10 mouse cellular contexts compared by ENCODE assay signal in the genomic region with DNA sequence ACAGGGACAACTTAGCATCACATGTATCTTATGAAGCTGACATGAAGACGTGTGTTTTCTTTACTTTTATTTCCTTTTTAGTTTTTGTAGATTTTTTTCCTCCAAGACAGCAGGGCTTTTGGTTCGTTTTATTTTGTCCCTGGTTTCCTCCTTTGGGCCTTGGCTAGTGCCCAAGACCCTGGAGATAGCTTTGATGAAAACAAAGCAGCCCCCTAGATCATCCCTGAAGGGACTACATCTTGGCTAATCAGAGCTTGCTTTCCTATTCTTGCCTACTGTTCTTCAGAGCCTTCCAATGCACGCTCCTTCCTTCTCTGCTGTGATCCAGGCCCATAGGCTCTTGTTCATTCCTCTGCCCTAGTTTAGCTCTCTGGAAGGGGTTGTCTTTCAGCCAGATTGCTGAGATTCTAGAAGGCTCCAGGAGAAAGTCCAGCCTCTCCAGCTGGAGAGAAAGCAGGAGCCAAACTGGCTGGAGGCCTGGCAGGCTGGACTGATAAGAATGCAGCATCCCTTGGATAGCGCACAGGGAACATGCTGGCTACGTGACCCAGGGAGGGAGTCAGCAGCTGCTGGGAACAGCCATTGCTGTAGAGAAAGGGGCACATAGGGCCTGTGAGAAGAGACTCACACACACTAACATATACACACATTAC. TPM values are rescaled to one million over a fixed set of nuclear protein-coding genes. Genes with fewer than 3 reads are reported as not detected.
DNase-seq lines count a peak whose midpoint lies in the region; ATAC-seq and TF ChIP-seq lines count a peak whose summit lies in the region.
"Had no signal": no experiment of that assay in that cellular context is flagged by ENCODE, and none has a peak within 500 bp of the region (broad histone marks: within the 10 kb centered on the region; RNA-seq: fewer than 3 reads in every experiment).

No protein-coding gene starts in this region.

- DNase-seq in hindbrain, postnatal 0 days (ENCODE audit: low spot score): peak; percentile 66
- no peak for DNase-seq in hindbrain, embryonic 11.5 days (ENCODE audit: low spot score)
- DNase-seq in adrenal gland, postnatal 25 days: peak; percentile 54
- peak; percentile 94 for DNase-seq in gastrocnemius, adult 2 months
- DNase-seq in lung, adult 2 months: peak; percentile 37
- DNase-seq in testis, postnatal 14 days (ENCODE audit: low spot score): peak; percentile 80

- no peaks in the 10 kb centered on the region for H3K27me3 ChIP-seq in hindbrain, postnatal 0 days (ENCODE audit: insufficient read depth, low read length)
- H3K27me3 ChIP-seq in hindbrain, embryonic 11.5 days (ENCODE audit: control insufficient read depth, insufficient read depth, low read length): no peaks in the 10 kb centered on the region
- no peaks in the 10 kb centered on the region for H3K27me3 ChIP-seq in intestine, embryonic 15.5 days (replicated peaks)
- H3K27me3 ChIP-seq: embryonic facial prominence, embryonic 13.5 days had no signal

- intact Hi-C loops in gastrocnemius, adult 2 months (cut with DNase I): loop anchor here (1.0 kb wide), 1 partner anchor 43 kb away; the partner anchor contains the start of gene G0s2

- TF ChIP-seq POLR2A in lung, adult 2 months (IDR thresholded peaks at IDR 0.05; ENCODE audit: borderline replicate concordance, extremely low read depth, low read depth, low read length): peak; percentile 29; the same call in 1 of the 2 replicates

- H3K4me1 ChIP-seq in hindbrain, postnatal 0 days (ENCODE audit: insufficient read depth, low read length): peaks cover 10% of the 10 kb centered on the region
- no peaks in the 10 kb centered on the region for H3K4me1 ChIP-seq in hindbrain, embryonic 11.5 days (replicated peaks; ENCODE audit: control insufficient read depth, insufficient read depth, low read length)
- H3K4me1 ChIP-seq in intestine, embryonic 15.5 days (replicated peaks): peaks cover 14% of the 10 kb centered on the region
- peaks cover 5% of the 10 kb centered on the region for H3K4me1 ChIP-seq in lung, adult 2 months (ENCODE audit: control insufficient read depth, insufficient read depth, low read length)

- no peak overlapping the region for H3K4me2 ChIP-seq in hindbrain, postnatal 0 days (ENCODE audit: low read depth, low read length)
- H3K4me2 ChIP-seq in hindbrain, embryonic 11.5 days (replicated peaks; ENCODE audit: low read depth, low read length): no peak overlapping the region
- H3K4me2 ChIP-seq in intestine, embryonic 15.5 days (replicated peaks): no peak overlapping the region
- H3K4me2 ChIP-seq: embryonic facial prominence, embryonic 13.5 days; midbrain, embryonic 12.5 days had no signal

- H3K27ac ChIP-seq in hindbrain, postnatal 0 days: peak overlapping the region; percentile 66
- H3K27ac ChIP-seq in hindbrain, embryonic 11.5 days (ENCODE audit: low read depth, low read length): no peak overlapping the region
- peak overlapping the region; percentile 95 for H3K27ac ChIP-seq in gastrocnemius, adult 2 months
- H3K27ac ChIP-seq in intestine, embryonic 15.5 days: peak overlapping the region; percentile 57
- H3K27ac ChIP-seq: embryonic facial prominence, embryonic 13.5 days; midbrain, embryonic 12.5 days had no signal

- H3K9ac ChIP-seq in hindbrain, postnatal 0 days (replicated peaks; ENCODE audit: low read length): no peak overlapping the region
- H3K9ac ChIP-seq in hindbrain, embryonic 11.5 days (ENCODE audit: low read depth, low read length): no peak overlapping the region
- no peak overlapping the region for H3K9ac ChIP-seq in intestine, embryonic 15.5 days
- H3K9ac ChIP-seq: embryonic facial prominence, embryonic 13.5 days; midbrain, embryonic 12.5 days had no signal

- H3K4me3 ChIP-seq in hindbrain, postnatal 0 days (ENCODE audit: low read length): no peak overlapping the region
- H3K4me3 ChIP-seq in hindbrain, embryonic 11.5 days (ENCODE audit: low read depth, low read length): no peak overlapping the region
- H3K4me3 ChIP-seq in gastrocnemius, adult 2 months: no peak overlapping the region
- H3K4me3 ChIP-seq in intestine, embryonic 15.5 days (replicated peaks): no peak overlapping the region
- no peak overlapping the region for H3K4me3 ChIP-seq in lung, adult 2 months (replicated peaks; ENCODE audit: extremely low read depth, low read depth, low read length)
- H3K4me3 ChIP-seq: embryonic facial prominence, embryonic 13.5 days; midbrain, embryonic 12.5 days had no signal

- no peaks in the 10 kb centered on the region for H3K9me3 ChIP-seq in hindbrain, postnatal 0 days (ENCODE audit: low read length)
- no peaks in the 10 kb centered on the region for H3K9me3 ChIP-seq in hindbrain, embryonic 11.5 days (ENCODE audit: control insufficient read depth, low read length)
- no peaks in the 10 kb centered on the region for H3K9me3 ChIP-seq in intestine, embryonic 15.5 days
- H3K9me3 ChIP-seq: embryonic facial prominence, embryonic 13.5 days; midbrain, embryonic 12.5 days had no signal

- no peaks in the 10 kb centered on the region for H3K36me3 ChIP-seq in hindbrain, postnatal 0 days (ENCODE audit: insufficient read depth, low read length)
- H3K36me3 ChIP-seq in hindbrain, embryonic 11.5 days (ENCODE audit: control insufficient read depth, insufficient read depth, low read length): no peaks in the 10 kb centered on the region
- H3K36me3 ChIP-seq in intestine, embryonic 15.5 days: no peaks in the 10 kb centered on the region
- H3K36me3 ChIP-seq: embryonic facial prominence, embryonic 13.5 days; midbrain, embryonic 12.5 days had no signal

- 47% methylated on average over 5 of the region's 5 CpGs for WGBS in hindbrain, postnatal 0 days
- 82% methylated on average over 5 of the region's 5 CpGs for WGBS in hindbrain, embryonic 11.5 days
- WGBS in intestine, embryonic 15.5 days: 51% methylated on average over 5 of the region's 5 CpGs
- 61% methylated on average over 5 of the region's 5 CpGs for WGBS in lung, adult 2 months

- ATAC-seq in hindbrain, postnatal 0 days: 0 out of 2 replicates have a peak, but pooled peaks have one; percentile 48
- no peak for ATAC-seq in hindbrain, embryonic 11.5 days (ENCODE audit: low FRiP score)
- peak; percentile 89 for ATAC-seq in intestine, embryonic 15.5 days
- ATAC-seq in monocyte, adult 5-6 weeks (replicated peaks; ENCODE audit: insufficient number of reproducible peaks, low FRiP score, low TSS enrichment, poor library complexity, severe bottlenecking): no peak

- TF ChIP-seq CTCF in hindbrain, postnatal 0 days (IDR thresholded peaks at IDR 0.05; ENCODE audit: low read depth): no peak
- TF ChIP-seq CTCF in gastrocnemius, adult 2 months (IDR thresholded peaks at IDR 0.05): no peak
- TF ChIP-seq CTCF in lung, adult 2 months (IDR thresholded peaks at IDR 0.05; ENCODE audit: insufficient read depth, low read length): no peak

RNA-seq across cellular contexts. Expression of gene G0s2, which starts 42.8 kb away (rescaled TPM):
- 7.4 and 12.1 TPM in 2 replicates for total RNA-seq in hindbrain, postnatal 0 days (2014; rRNA removed)
- polyA plus RNA-seq in hindbrain, postnatal 0 days (2015; fragmentation: Nextera tagmentation; extraction: Ambion mirVana): 7.0 and 9.1 TPM in 2 replicates
- polyA plus RNA-seq in hindbrain, embryonic 11.5 days (2014; fragmentation: Nextera tagmentation; extraction: Ambion mirVana): 6.3 and 7.5 TPM in 2 replicates
- 62.3 and 98.6 TPM in 2 replicates for total RNA-seq in adrenal gland, postnatal 25 days (2021)
- 10 to 100 TPM; 18.7 to 29.3 TPM for total RNA-seq in gastrocnemius, adult 2 months (2021)
- polyA plus RNA-seq in intestine, embryonic 15.5 days (2015; fragmentation: Nextera tagmentation; extraction: Ambion mirVana): 21.9 and 23.7 TPM in 2 replicates
- polyA plus RNA-seq in lung, adult 2 months (2012; rRNA removed): 180 and 265 TPM in 2 replicates
- total RNA-seq in monocyte, adult 5-6 weeks (2017): 41.0 to 151 TPM (median 72.9 TPM) in 3 replicates

RNA-seq across cellular contexts. Expression of gene Hsd11b1, which starts 52.0 kb away (rescaled TPM):
- total RNA-seq in hindbrain, postnatal 0 days (2014; rRNA removed): 2.3 and 2.5 TPM in 2 replicates
- polyA plus RNA-seq in hindbrain, postnatal 0 days (2015; fragmentation: Nextera tagmentation; extraction: Ambion mirVana): 2.5 and 2.7 TPM in 2 replicates
- 0.54 TPM in 1 of 2 replicates, not detected in the other for polyA plus RNA-seq in hindbrain, embryonic 11.5 days (2014; fragmentation: Nextera tagmentation; extraction: Ambion mirVana)
- 71.0 and 74.2 TPM in 2 replicates for total RNA-seq in adrenal gland, postnatal 25 days (2021)
- 1 to 10 TPM; 5.8 to 7.0 TPM for total RNA-seq in gastrocnemius, adult 2 months (2021)
- 1.3 and 1.4 TPM in 2 replicates for polyA plus RNA-seq in intestine, embryonic 15.5 days (2015; fragmentation: Nextera tagmentation; extraction: Ambion mirVana)
- 211 and 245 TPM in 2 replicates for polyA plus RNA-seq in lung, adult 2 months (2012; rRNA removed)
- total RNA-seq in monocyte, adult 5-6 weeks (2017): 101 to 156 TPM (median 112 TPM) in 3 replicates
- polyA plus RNA-seq: midbrain, embryonic 12.5 days had no signal

RNA-seq across cellular contexts. Expression of gene Camk1g, which starts 54.3 kb away (rescaled TPM):
- 32.9 and 34.6 TPM in 2 replicates for total RNA-seq in hindbrain, postnatal 0 days (2014; rRNA removed)
- 30.9 and 35.1 TPM in 2 replicates for polyA plus RNA-seq in hindbrain, postnatal 0 days (2015; fragmentation: Nextera tagmentation; extraction: Ambion mirVana)
- polyA plus RNA-seq in hindbrain, embryonic 11.5 days (2014; fragmentation: Nextera tagmentation; extraction: Ambion mirVana): 12.2 and 13.7 TPM in 2 replicates
- total RNA-seq in adrenal gland, postnatal 25 days (2021): 0.12 TPM in 1 of 2 replicates, not detected in the other
- under 1 TPM in 1 of 2 experiments, not detected in 1; 0.22 TPM for total RNA-seq in gastrocnemius, adult 2 months (2021)
- polyA plus RNA-seq in intestine, embryonic 15.5 days (2015; fragmentation: Nextera tagmentation; extraction: Ambion mirVana): 5.2 and 6.8 TPM in 2 replicates
- polyA plus RNA-seq in lung, adult 2 months (2012; rRNA removed): 0.15 and 0.26 TPM in 2 replicates
- total RNA-seq in monocyte, adult 5-6 weeks (2017): not detected in 3 replicates

Comparison
In these comparisons a context has a peak if more than half of its experiments do, and no peak if none do; other contexts are left out.
1. ATAC-seq: peak in hindbrain, postnatal 0 days (single experiment) and intestine, embryonic 15.5 days (single experiment); none in hindbrain, embryonic 11.5 days (single experiment) and monocyte, adult 5-6 weeks (single experiment).
2. RNA of gene Camk1g, which starts 54.3 kb away (total RNA-seq): 32.9 to 34.6 TPM in hindbrain, postnatal 0 days; 0.22 TPM in gastrocnemius, adult 2 months, 0.12 TPM in adrenal gland, postnatal 25 days and not detected in monocyte, adult 5-6 weeks; every median in the first group is over 10 times any median in the second.